Mouse (Mus musculus) forebrain, embryonic 16.5 days (tissue): ENCODE data around the gene Casp7. TPM values are rescaled to one million over a fixed set of nuclear protein-coding genes. Genes with fewer than 3 reads are reported as not detected.

Experiments
- ATAC-seq: fragments of 200-750 bp; cut with Nextera tagmentation; 2 replicates; pipeline ENCODE4 v1.8.0; 2017; ENCODE audit warnings: mild to moderate bottlenecking, moderate library complexity
- H3K27ac ChIP-seq: fragments of 300-500 bp; sonication (generic); 2 replicates; pipeline ENCODE4 v1.5.1; 2014; ENCODE audit warnings: low read length, control low read depth
- H3K27me3 ChIP-seq: fragments of 300-500 bp; sonication (generic); replicated peaks from 2 replicates; pipeline ENCODE4 v1.6.1; 2014; ENCODE audit warnings: low read length; ENCODE audit not compliant: control insufficient read depth, insufficient read depth
- H3K36me3 ChIP-seq: fragments of 300-500 bp; sonication (generic); 2 replicates; pipeline ENCODE4 v1.6.1; 2014; ENCODE audit not compliant: control insufficient read depth, insufficient read depth
- H3K4me1 ChIP-seq: fragments of 300-500 bp; sonication (generic); replicated peaks from 2 replicates; pipeline ENCODE4 v1.6.1; 2014; ENCODE audit warnings: low read length; ENCODE audit not compliant: control insufficient read depth, insufficient read depth
- H3K4me2 ChIP-seq: fragments of 300-500 bp; sonication (generic); 2 replicates; pipeline ENCODE4 v1.6.1; 2014; ENCODE audit warnings: mild to moderate bottlenecking, low read length, control low read depth
- H3K4me3 ChIP-seq: fragments of 300-500 bp; sonication (generic); replicated peaks from 2 replicates; pipeline ENCODE4 v1.5.1; 2014; ENCODE audit warnings: mild to moderate bottlenecking, low read length, control low read depth
- H3K9ac ChIP-seq: fragments of 300-500 bp; sonication (generic); replicated peaks from 2 replicates; pipeline ENCODE4 v1.6.1; 2014; ENCODE audit warnings: low read depth, low read length, control low read depth
- H3K9me3 ChIP-seq: fragments of 300-500 bp; sonication (generic); 2 replicates; pipeline ENCODE4 v1.6.1; 2016; ENCODE audit warnings: low read length; ENCODE audit not compliant: control insufficient read depth
- WGBS: fragments of 180-500 bp; shearing (Covaris S2); extraction: QIAGEN DNeasy Blood & Tissue Kit; methylation state at CpG from one replicate; pipeline ENCODE4 v1.1.7; 2014; 5-methylcytosine and 5-hydroxymethylcytosine counted together
- polyA plus RNA-seq: library from polyadenylated mRNA; unstranded; fragments of >200 nt; fragmentation: Nextera tagmentation; extraction: Ambion mirVana; gene quantifications from 2 replicates; pipeline ENCODE4 v1.2.1, GENCODE M21; 2015

Gene Casp7
- polyA plus RNA-seq, 1 experiment from 2014 or later: 17.2 TPM

DNA sequence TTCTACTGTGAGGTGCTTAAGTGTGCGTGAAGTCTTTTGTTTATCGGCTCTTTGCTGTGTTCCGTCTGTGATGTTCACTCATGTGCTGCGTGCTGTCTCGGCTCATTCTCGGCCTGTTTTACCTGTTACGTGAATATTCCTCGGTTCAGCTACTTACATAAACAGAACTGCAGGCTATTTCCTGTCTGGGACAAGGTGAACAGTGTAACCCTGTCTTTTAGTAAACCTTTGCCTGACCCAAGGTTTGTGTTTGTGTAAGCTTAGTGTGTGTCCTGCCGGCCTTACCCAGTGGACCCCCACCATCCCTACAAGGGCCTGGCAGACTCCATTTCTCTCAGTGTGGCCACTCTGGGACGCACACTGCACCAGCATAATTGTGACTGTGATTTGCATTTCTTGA, 35.8 kb downstream of the Casp7 start:
- WGBS: 84% methylated on average over 10 of the region's 10 CpGs
- no peak overlapping the region for H3K27ac ChIP-seq
- H3K9ac ChIP-seq: no peak overlapping the region
- no peak overlapping the region for H3K4me2 ChIP-seq
- no peaks in the 10 kb centered on the region for H3K27me3 ChIP-seq
- no peaks in the 10 kb centered on the region for H3K9me3 ChIP-seq
- no peaks in the 10 kb centered on the region for H3K36me3 ChIP-seq
- no peak overlapping the region for H3K4me3 ChIP-seq
- no peaks in the 10 kb centered on the region for H3K4me1 ChIP-seq
- no peak for ATAC-seq

DNA sequence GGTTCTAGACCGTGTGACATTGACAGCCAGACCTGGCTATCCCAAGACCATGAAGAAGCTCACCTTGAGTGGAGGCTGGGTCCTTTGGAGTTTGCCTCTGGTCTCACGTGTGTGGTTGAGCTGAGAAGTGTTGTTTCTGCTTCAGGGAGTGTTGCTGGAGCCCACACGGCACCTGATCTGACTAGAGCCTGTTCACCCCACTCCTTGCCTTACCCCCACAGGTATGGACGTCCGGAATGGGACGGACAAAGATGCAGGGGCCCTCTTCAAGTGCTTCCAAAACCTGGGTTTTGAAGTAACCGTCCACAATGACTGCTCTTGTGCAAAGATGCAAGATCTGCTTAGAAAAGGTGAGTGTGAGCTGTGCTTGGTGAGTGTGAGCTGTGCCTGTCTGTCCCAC, 36.7 kb downstream of the Casp7 start:
- ATAC-seq: no peak
- no peaks in the 10 kb centered on the region for H3K9me3 ChIP-seq
- 92% methylated on average over 7 of the region's 7 CpGs for WGBS
- no peaks in the 10 kb centered on the region for H3K36me3 ChIP-seq
- H3K4me3 ChIP-seq: no peak overlapping the region
- no peaks in the 10 kb centered on the region for H3K4me1 ChIP-seq
- H3K4me2 ChIP-seq: no peak overlapping the region
- no peaks in the 10 kb centered on the region for H3K27me3 ChIP-seq
- no peak overlapping the region for H3K9ac ChIP-seq
- H3K27ac ChIP-seq: no peak overlapping the region

DNA sequence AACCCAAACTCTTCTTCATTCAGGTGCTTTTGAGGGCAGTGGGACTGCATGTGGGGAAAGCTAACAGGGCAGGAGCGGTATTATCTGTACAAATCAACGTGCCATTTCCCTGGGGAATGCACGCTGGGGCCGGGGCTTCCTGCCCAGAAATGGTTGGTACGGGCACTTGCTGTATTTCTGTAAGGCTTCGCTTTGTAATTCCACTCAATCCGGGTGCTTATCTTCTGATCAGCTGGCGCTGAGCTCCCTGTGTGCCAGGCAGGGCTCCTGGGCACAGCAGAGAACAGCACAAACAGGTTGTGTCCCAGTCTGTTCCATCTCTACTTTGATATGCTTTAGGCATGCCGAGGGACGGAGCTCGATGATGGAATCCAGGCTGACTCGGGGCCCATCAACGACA, 39.5 kb downstream of the Casp7 start:
- no peak overlapping the region for H3K4me3 ChIP-seq
- ATAC-seq: no peak
- no peak overlapping the region for H3K27ac ChIP-seq
- no peaks in the 10 kb centered on the region for H3K9me3 ChIP-seq
- H3K4me1 ChIP-seq: no peaks in the 10 kb centered on the region
- H3K4me2 ChIP-seq: no peak overlapping the region
- H3K36me3 ChIP-seq: no peaks in the 10 kb centered on the region
- H3K9ac ChIP-seq: no peak overlapping the region
- no peaks in the 10 kb centered on the region for H3K27me3 ChIP-seq
- 86% methylated on average over 13 of the region's 13 CpGs for WGBS

DNA sequence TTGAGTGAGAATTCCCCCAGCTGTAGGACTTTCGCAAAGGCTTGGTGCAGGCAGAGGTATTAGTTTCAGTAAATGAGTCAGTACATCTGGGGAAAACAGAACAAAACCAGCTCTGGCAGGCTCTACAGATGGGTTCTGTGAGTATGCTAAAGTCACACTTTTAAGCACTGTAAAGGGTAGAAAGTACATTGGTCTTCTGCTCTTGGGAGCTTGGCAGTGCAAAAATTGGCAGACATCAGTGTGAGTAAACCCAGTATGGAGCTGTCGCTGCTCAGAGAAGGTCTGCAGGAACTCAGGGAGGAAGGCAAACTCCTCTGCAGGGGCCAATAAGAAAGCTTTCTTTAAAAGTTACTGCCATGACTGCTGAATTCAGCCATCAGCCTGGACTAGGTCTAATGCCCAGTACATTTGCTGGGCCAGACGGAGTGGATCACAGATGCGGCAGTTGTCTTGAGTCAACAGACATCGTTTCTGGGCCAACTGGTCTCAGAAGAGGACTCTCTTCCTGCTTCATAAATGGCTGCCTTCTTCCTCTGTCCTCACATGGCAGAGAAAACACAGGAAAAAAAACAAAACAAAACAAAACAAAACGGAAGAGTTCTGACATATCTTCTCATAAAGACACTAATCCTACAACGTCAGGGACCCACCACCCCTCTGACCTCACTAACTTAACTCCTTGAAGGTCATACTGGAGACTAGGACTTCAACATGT, 41.6 kb downstream of the Casp7 start:
- no peak for ATAC-seq
- no peaks in the 10 kb centered on the region for H3K27me3 ChIP-seq
- H3K4me1 ChIP-seq: no peaks in the 10 kb centered on the region
- no peak overlapping the region for H3K9ac ChIP-seq
- WGBS: 87% methylated on average over 7 of the region's 7 CpGs
- H3K4me3 ChIP-seq: no peak overlapping the region
- no peak overlapping the region for H3K4me2 ChIP-seq
- no peaks in the 10 kb centered on the region for H3K36me3 ChIP-seq
- H3K9me3 ChIP-seq: no peaks in the 10 kb centered on the region
- H3K27ac ChIP-seq: no peak overlapping the region

DNA sequence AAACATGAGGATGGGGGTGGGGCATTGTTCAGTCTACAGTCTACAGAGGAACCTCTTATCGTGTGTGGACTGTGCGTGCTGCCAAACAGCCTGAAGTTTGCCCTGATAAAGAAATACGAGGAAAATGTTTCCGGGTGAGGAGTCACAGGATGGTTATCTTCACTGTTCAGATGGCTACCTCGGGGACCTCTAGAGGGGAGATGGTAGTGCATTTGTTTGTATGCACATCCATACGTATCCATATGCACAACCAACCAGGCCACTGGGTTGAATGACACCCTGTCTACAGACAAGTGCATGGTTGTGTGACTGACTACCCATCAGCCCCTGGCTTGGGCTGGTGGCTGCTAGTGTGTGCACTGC, 42.1 kb downstream of the Casp7 start:
- no peak for ATAC-seq
- Histone ChIP-seq H3K27ac (no peak overlapping the region), H3K9me3 (no peaks in the 10 kb centered on the region), H3K4me1 (no peaks in the 10 kb centered on the region), H3K4me2 (no peak overlapping the region), H3K36me3 (no peaks in the 10 kb centered on the region), H3K4me3 (no peak overlapping the region), H3K9ac (no peak overlapping the region), H3K27me3 (no peaks in the 10 kb centered on the region)
- WGBS: 89% methylated on average over 6 of the region's 6 CpGs

DNA sequence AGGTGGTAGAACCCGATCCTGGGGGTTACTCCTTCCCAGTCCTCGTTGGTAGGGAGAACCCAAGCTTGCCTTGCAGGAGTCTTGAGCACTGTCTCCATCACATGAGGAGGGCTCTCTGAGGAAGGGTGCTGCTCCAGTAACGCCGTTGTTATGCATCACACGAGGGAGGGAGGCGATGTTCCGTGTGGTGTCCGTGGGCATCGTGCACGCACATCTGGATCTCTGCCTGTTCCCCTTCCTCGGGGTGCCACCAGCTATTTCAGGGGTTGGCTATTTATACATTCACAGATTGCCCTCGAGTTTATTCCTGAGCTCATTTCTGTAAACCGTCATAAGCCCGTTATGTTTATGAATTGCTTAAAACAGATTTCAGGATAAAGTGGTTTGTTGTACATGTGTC, 46.5 kb downstream of the Casp7 start:
- no peak overlapping the region for H3K27ac ChIP-seq
- WGBS: 84% methylated on average over 14 of the region's 14 CpGs
- ATAC-seq: no peak
- H3K4me2 ChIP-seq: no peak overlapping the region
- H3K4me1 ChIP-seq: no peaks in the 10 kb centered on the region
- no peaks in the 10 kb centered on the region for H3K9me3 ChIP-seq
- no peak overlapping the region for H3K4me3 ChIP-seq
- no peaks in the 10 kb centered on the region for H3K36me3 ChIP-seq
- no peaks in the 10 kb centered on the region for H3K27me3 ChIP-seq
- H3K9ac ChIP-seq: no peak overlapping the region

DNA sequence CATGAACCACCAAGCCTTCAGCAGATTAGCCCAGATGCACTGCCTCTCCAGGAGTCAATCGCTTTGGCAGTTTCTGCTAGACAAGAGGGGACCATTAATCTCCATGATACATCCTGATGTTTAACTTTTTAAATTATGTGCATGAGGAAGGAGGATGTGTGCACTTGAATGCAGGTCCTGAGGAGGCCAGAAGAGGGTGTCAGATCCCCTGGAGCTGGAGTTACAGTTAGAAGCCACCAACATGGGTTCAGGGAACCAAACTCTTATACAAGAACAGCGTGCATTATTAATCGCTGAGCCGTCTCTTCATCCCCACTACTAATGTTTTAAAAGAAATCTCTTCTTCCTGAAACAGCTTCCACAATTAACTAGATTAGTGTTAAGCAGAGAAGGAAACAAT, 51.9 kb downstream of the Casp7 start:
- WGBS: 96% methylated on average over 4 of the region's 4 CpGs
- Histone ChIP-seq H3K27ac (no peak overlapping the region), H3K9ac (no peak overlapping the region), H3K27me3 (no peaks in the 10 kb centered on the region), H3K9me3 (no peaks in the 10 kb centered on the region), H3K4me1 (no peaks in the 10 kb centered on the region), H3K4me3 (no peak overlapping the region), H3K36me3 (no peaks in the 10 kb centered on the region), H3K4me2 (no peak overlapping the region)
- ATAC-seq: no peak

DNA sequence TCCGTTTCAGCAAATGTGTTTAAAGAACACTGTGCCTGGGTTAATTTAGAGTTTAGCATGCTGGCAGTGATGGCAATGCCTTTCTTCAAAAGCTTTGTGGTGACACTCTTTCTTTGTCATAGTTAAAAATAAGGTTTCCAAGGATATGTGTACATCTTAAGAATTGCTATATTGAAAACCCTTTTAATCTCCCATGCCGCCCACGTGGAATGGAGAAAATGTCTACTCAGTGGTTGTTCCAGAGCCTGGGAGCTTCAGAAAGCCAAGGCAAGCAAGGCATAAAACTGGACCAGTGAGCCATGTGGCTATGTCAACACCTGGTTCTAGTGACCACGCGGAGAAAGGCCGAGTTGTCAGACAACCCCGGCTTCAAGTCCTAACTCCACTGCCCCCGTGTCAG, 52.6 kb downstream of the Casp7 start:
- Histone ChIP-seq H3K4me1 (no peaks in the 10 kb centered on the region), H3K27ac (no peak overlapping the region), H3K4me3 (no peak overlapping the region), H3K27me3 (no peaks in the 10 kb centered on the region), H3K36me3 (no peaks in the 10 kb centered on the region), H3K9ac (no peak overlapping the region), H3K9me3 (no peaks in the 10 kb centered on the region), H3K4me2 (no peak overlapping the region)
- ATAC-seq: no peak
- 90% methylated on average over 8 of the region's 8 CpGs for WGBS

DNA sequence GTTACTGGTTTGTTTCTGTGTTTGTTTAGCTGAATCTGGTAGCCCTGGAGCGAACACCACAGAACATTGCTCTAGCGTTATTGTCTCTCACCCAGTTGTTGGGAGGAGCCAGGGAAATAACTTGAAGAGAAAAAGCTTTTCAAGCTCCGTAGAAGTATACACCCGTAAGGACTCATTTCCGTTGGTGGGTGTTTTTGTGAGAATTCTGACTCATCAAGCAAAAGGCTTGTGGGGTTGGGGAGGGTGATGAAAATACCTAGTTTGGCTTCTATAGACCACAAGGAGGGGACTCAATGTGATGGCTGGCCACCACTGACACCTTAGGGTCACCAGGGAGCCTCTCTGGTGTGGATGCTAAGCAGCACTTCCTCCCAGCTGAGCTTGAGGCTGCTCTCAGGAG, 54.0 kb downstream of the Casp7 start:
- Histone ChIP-seq H3K9ac (no peak overlapping the region), H3K4me1 (no peaks in the 10 kb centered on the region), H3K27me3 (no peaks in the 10 kb centered on the region), H3K4me2 (no peak overlapping the region), H3K36me3 (no peaks in the 10 kb centered on the region), H3K4me3 (no peak overlapping the region), H3K27ac (no peak overlapping the region), H3K9me3 (no peaks in the 10 kb centered on the region)
- ATAC-seq: no peak
- 86% methylated on average over 5 of the region's 5 CpGs for WGBS

DNA sequence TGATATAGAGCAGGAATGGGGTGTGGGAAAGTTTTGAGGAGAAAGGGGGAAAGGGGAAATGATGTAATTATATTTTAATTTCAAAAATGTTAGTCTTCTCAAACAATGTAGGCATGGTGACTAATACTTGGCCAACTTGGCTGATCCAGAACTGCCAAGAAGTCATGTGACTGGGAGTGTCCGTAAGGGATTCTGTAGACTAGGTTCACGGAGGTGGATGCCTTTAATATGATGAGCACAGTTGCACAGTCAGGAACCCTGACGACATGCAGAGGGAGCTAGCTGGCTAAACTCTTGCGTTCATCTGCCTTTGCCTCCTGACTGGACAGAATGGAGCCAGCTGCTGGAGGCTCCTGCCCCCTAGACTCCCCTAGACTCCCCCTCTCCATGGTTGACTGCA, 54.9 kb downstream of the Casp7 start:
- H3K9ac ChIP-seq: no peak overlapping the region
- H3K4me1 ChIP-seq: no peaks in the 10 kb centered on the region
- H3K27me3 ChIP-seq: no peaks in the 10 kb centered on the region
- H3K4me3 ChIP-seq: no peak overlapping the region
- H3K36me3 ChIP-seq: no peaks in the 10 kb centered on the region
- no peaks in the 10 kb centered on the region for H3K9me3 ChIP-seq
- WGBS: 88% methylated on average over 4 of the region's 4 CpGs
- no peak overlapping the region for H3K27ac ChIP-seq
- no peak for ATAC-seq
- no peak overlapping the region for H3K4me2 ChIP-seq
